Mouse (Mus musculus) erythroblast, embryonic 14.5 days (primary cell): ENCODE results near the gene Wdr37.

ENCODE experiments used
- GATA1 ChIP-seq: IDR thresholded peaks from 2 replicates; pipeline ENCODE4 v1.6.1; 2012; ENCODE audit warnings: low read length, inconsistent platforms, mixed read lengths
- TAL1 ChIP-seq: IDR thresholded peaks from 3 replicates; pipeline ENCODE4 v1.6.1; 2012; ENCODE audit warnings: low read length, inconsistent platforms, mixed read lengths

DNA sequence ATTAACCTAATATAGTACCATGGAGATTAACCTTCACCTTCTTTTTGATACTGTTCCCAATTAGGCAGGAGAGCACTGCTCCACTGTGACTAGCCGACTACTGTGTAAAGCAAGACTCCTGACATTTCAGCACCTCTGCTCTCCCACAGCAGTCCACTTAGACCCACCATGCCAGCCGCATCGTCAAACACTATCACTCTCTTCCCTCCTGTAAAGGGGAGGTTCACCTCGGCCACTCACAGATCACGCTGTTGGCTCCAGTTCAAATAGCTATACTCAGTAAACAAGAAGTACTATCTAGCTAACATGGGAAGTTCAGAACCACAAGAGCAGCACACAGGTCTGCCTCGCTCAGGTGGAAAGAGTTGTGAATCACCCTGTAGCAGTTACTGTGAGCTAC, 13.3 kb downstream of the Wdr37 start:
- no peak for TF ChIP-seq GATA1
- TF ChIP-seq TAL1, result no peak
